Mouse (Mus musculus): Measurements from ENCODE around the gene Mindy3. TPM values are rescaled to one million over a fixed set of nuclear protein-coding genes. Genes with fewer than 3 reads are reported as not detected.
A peak's percentile ranks its signal among the peaks of the same experiment; 100 is the strongest.
"Not testable (repeated sequence)": the region's sequence is repeated elsewhere in the genome, so short reads cannot be mapped to it uniquely, and the experiment has no call there.

Gene Mindy3
- 45.7 and 48.9 TPM in 2 replicates for polyA plus RNA-seq (2014; fragmentation: Nextera tagmentation; extraction: Ambion mirVana)

DNA sequence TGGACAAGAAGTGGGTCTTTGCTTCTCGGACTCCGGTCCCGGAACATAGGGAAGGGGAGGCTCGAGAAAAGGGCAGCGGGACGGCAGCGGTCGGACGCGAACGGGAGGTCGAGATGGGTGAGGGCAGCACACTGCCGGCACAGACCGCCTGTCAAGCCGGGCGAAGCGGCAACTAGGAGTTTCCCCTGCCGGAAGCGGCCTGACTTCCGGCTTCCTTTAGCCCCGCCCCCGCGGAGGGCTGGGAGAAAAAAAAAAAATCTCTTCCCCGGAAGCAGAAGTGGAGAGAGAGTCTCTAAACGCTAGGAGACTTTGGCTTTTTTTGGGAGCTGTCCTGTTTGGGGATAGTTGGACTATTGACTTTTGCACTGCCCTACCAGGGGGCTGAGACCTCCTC is at the start of gene Mindy3:
TSS of gene Mindy3 (minus strand) at position 209 of the 394 bp plus-strand sequence.
- Histone ChIP-seq H3K9ac (ENCODE audit: low read length) (peak within 1 kb of the TSS; percentile 82), H3K27me3 (ENCODE audit: control insufficient read depth, insufficient read depth, low read length) (no peaks in the 10 kb centered on the region), H3K4me3 (ENCODE audit: low read depth, low read length) (peak within 1 kb of the TSS; percentile 86), H3K36me3 (ENCODE audit: control insufficient read depth, insufficient read depth, low read length) (no peaks in the 10 kb centered on the region), H3K4me2 (ENCODE audit: low read depth) (peak within 1 kb of the TSS; percentile 81), H3K9me3 (ENCODE audit: control insufficient read depth, low read length) (no peaks in the 10 kb centered on the region), H3K4me1 (ENCODE audit: control insufficient read depth, insufficient read depth, low read length) (peaks cover 3% of the 10 kb centered on the region; the same call in 1 of the 2 replicates), H3K27ac (ENCODE audit: low read depth, low read length) (0 out of 2 replicates have a peak within 1 kb of the TSS, but pooled peaks have one; percentile 34)
- WGBS = 0% methylated on average over 25 of the region's 25 CpGs
- ATAC-seq (ENCODE audit: insufficient read depth, low FRiP score, low TSS enrichment) (peak; percentile 92), DNase-seq (ENCODE audit: low spot score) (peak; percentile 90)

DNA sequence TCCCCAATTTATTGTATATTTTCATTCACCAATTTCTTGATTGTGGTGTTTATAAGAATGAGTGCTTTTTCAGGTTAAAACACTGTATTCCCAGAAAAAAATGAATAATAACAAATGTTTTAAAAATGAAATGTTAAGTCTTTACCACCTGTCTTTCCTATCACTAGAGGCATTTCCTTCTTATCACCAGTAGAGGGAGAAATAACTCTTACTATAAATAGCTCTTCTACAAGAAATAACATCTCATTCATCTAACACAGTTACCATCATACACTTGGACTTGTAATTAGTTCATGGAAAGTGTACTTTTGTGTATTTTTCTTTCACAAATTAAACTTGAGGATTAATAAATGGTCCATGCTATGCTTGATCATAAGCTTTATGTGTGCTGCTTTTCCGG is 40.5 kb upstream of the Mindy3 start:
- no peaks in the 10 kb centered on the region for H3K27me3 ChIP-seq (ENCODE audit: control insufficient read depth, insufficient read depth, low read length)
- H3K4me3 ChIP-seq (ENCODE audit: low read depth, low read length) = no peak overlapping the region
- H3K9ac ChIP-seq (ENCODE audit: low read length) = no peak overlapping the region
- H3K9me3 ChIP-seq (ENCODE audit: control insufficient read depth, low read length) = no peaks in the 10 kb centered on the region
- H3K27ac ChIP-seq (ENCODE audit: low read depth, low read length) = no peak overlapping the region
- H3K4me2 ChIP-seq (ENCODE audit: low read depth) = no peak overlapping the region
- DNase-seq (ENCODE audit: low spot score) (no peak), ATAC-seq (ENCODE audit: insufficient read depth, low FRiP score, low TSS enrichment) (no peak)
- WGBS = 90% methylated on average over 1 of the region's 1 CpGs
- no peaks in the 10 kb centered on the region for H3K36me3 ChIP-seq (ENCODE audit: control insufficient read depth, insufficient read depth, low read length)
- H3K4me1 ChIP-seq (ENCODE audit: control insufficient read depth, insufficient read depth, low read length) = no peaks in the 10 kb centered on the region

DNA sequence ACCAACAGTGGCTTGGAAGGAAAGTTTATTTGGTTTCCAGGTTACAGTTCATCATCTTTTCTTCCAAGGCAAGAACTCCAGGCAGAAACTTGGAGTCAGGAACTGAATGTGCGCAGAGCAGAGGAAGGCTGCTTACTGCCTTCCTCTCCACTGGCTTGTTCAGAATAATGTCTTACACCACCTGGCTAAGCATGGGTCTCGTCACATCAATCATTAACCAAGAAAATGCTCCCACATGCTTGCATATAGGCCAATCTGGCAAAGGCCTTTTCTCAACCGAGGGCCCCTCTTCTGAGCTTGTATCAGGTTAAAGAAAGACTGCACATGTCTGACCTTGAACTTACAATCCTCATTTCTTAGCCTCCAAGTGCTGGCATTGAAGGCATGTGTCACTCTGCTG is 30.8 kb upstream of the Mindy3 start:
- H3K4me3 ChIP-seq (ENCODE audit: low read depth, low read length) = no peak overlapping the region
- H3K36me3 ChIP-seq (ENCODE audit: control insufficient read depth, insufficient read depth, low read length) = no peaks in the 10 kb centered on the region
- no peak overlapping the region for H3K9ac ChIP-seq (ENCODE audit: low read length)
- ATAC-seq (ENCODE audit: insufficient read depth, low FRiP score, low TSS enrichment) (no peak), DNase-seq (ENCODE audit: low spot score) (no peak)
- no peaks in the 10 kb centered on the region for H3K4me1 ChIP-seq (ENCODE audit: control insufficient read depth, insufficient read depth, low read length)
- no peaks in the 10 kb centered on the region for H3K9me3 ChIP-seq (ENCODE audit: control insufficient read depth, low read length)
- 81% methylated on average over 3 of the region's 3 CpGs for WGBS
- no peak overlapping the region for H3K27ac ChIP-seq (ENCODE audit: low read depth, low read length)
- H3K4me2 ChIP-seq (ENCODE audit: low read depth) = no peak overlapping the region
- no peaks in the 10 kb centered on the region for H3K27me3 ChIP-seq (ENCODE audit: control insufficient read depth, insufficient read depth, low read length)

DNA sequence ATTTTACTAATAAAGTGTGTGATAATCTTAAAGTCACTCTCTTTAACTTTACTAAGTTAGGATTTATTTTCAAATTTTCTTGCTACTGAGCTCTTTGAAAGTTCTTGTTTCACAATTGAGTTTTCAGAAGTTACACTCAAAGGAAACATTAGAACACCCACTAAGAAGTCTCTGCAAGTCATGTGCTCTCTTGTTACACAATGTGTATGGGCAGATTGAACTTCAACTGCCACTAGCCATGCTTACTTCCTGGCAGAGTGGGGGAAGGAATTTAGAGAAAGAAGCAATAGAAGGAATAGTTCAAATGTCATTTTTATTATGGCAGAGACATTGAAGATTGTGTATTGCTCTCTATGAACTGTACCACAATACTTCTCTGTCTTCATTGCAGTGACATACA is 20.9 kb upstream of the Mindy3 start:
- Histone ChIP-seq H3K27me3 (ENCODE audit: control insufficient read depth, insufficient read depth, low read length) (no peaks in the 10 kb centered on the region), H3K9me3 (ENCODE audit: control insufficient read depth, low read length) (no peaks in the 10 kb centered on the region), H3K4me1 (ENCODE audit: control insufficient read depth, insufficient read depth, low read length) (no peaks in the 10 kb centered on the region), H3K4me2 (ENCODE audit: low read depth) (no peak overlapping the region), H3K27ac (ENCODE audit: low read depth, low read length) (no peak overlapping the region), H3K4me3 (ENCODE audit: low read depth, low read length) (no peak overlapping the region), H3K9ac (ENCODE audit: low read length) (no peak overlapping the region), H3K36me3 (ENCODE audit: control insufficient read depth, insufficient read depth, low read length) (no peaks in the 10 kb centered on the region)
- no peak for ATAC-seq (ENCODE audit: insufficient read depth, low FRiP score, low TSS enrichment)
- DNase-seq (ENCODE audit: low spot score) = no peak

DNA sequence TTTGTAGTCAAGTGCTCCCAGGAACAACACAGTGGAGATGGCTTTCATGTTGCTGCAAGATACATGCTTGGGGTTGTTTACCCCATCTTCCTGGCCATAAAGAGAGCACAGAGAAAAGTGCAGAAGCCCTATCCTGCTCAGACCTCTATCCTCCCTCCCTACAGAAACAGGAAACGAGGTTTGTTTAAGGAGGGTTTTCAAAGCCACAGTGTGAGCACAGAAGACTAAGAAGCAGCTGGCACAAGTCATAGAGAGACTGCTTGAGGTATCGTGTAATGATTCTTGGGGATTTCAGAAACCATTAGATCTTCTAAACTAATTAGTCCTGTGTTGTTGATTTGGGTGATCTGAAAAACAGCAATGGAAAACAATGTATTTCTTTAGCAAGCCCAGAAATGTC is 20.3 kb upstream of the Mindy3 start:
- H3K4me3 ChIP-seq (ENCODE audit: low read depth, low read length) = no peak overlapping the region
- H3K9me3 ChIP-seq (ENCODE audit: control insufficient read depth, low read length) = no peaks in the 10 kb centered on the region
- no peaks in the 10 kb centered on the region for H3K4me1 ChIP-seq (ENCODE audit: control insufficient read depth, insufficient read depth, low read length)
- H3K27me3 ChIP-seq (ENCODE audit: control insufficient read depth, insufficient read depth, low read length) = no peaks in the 10 kb centered on the region
- no peak overlapping the region for H3K27ac ChIP-seq (ENCODE audit: low read depth, low read length)
- DNase-seq (ENCODE audit: low spot score) = no peak
- WGBS = 58% methylated on average over 2 of the region's 2 CpGs
- no peak for ATAC-seq (ENCODE audit: insufficient read depth, low FRiP score, low TSS enrichment)
- H3K36me3 ChIP-seq (ENCODE audit: control insufficient read depth, insufficient read depth, low read length) = no peaks in the 10 kb centered on the region
- no peak overlapping the region for H3K4me2 ChIP-seq (ENCODE audit: low read depth)
- H3K9ac ChIP-seq (ENCODE audit: low read length) = no peak overlapping the region

DNA sequence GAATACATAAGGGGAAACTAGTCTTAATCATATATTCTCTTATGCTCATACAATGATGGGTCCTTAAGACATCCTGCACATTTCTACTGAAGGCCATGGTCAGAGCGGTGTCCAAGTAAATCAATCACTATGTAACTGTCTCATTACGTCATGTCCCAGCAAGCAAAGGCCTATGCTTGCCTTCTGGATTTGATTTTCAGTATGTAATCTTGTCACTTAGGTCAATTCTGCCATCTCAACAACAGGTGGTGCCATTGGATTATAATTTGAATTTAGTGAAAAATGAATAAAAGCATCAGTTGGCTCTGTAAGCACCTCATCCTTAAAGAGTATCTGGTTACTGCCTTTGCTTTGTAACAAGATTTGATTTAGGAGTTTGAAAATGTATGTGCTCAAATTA is 18.9 kb upstream of the Mindy3 start:
- Histone ChIP-seq H3K4me3 (ENCODE audit: low read depth, low read length) (no peak overlapping the region), H3K9ac (ENCODE audit: low read length) (no peak overlapping the region), H3K4me2 (ENCODE audit: low read depth) (no peak overlapping the region), H3K36me3 (ENCODE audit: control insufficient read depth, insufficient read depth, low read length) (no peaks in the 10 kb centered on the region), H3K9me3 (ENCODE audit: control insufficient read depth, low read length) (no peaks in the 10 kb centered on the region), H3K27me3 (ENCODE audit: control insufficient read depth, insufficient read depth, low read length) (no peaks in the 10 kb centered on the region), H3K27ac (ENCODE audit: low read depth, low read length) (no peak overlapping the region), H3K4me1 (ENCODE audit: control insufficient read depth, insufficient read depth, low read length) (no peaks in the 10 kb centered on the region)
- no peak for DNase-seq (ENCODE audit: low spot score)
- WGBS = 93% methylated on average over 2 of the region's 2 CpGs
- ATAC-seq (ENCODE audit: insufficient read depth, low FRiP score, low TSS enrichment) = no peak

DNA sequence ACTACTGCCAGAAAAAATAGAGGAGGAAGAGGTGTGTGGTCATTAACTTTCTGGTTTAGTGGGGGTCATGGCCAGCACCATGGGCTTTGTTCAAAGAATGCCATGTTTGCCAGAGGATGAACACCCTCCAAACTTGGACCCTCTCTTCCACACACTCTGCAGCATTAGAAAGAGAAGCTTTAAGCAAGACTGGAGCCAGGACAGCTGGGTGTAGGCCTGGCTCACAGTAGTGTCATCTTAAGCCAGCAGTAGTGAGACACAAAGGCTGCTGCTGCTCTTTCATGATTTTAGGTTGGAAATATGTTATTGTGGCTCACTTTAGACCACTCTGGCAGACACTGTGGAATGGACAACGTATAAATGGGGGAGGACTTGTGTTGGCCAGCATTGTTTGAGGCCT is 12.8 kb upstream of the Mindy3 start:
- Histone ChIP-seq H3K27me3 (ENCODE audit: control insufficient read depth, insufficient read depth, low read length) (no peaks in the 10 kb centered on the region), H3K9me3 (ENCODE audit: control insufficient read depth, low read length) (no peaks in the 10 kb centered on the region), H3K4me3 (ENCODE audit: low read depth, low read length) (no peak overlapping the region), H3K4me1 (ENCODE audit: control insufficient read depth, insufficient read depth, low read length) (no peaks in the 10 kb centered on the region), H3K4me2 (ENCODE audit: low read depth) (no peak overlapping the region), H3K27ac (ENCODE audit: low read depth, low read length) (no peak overlapping the region), H3K36me3 (ENCODE audit: control insufficient read depth, insufficient read depth, low read length) (no peaks in the 10 kb centered on the region), H3K9ac (ENCODE audit: low read length) (no peak overlapping the region)
- 84% methylated on average over 1 of the region's 1 CpGs for WGBS
- ATAC-seq (ENCODE audit: insufficient read depth, low FRiP score, low TSS enrichment) (no peak), DNase-seq (ENCODE audit: low spot score) (no peak)

DNA sequence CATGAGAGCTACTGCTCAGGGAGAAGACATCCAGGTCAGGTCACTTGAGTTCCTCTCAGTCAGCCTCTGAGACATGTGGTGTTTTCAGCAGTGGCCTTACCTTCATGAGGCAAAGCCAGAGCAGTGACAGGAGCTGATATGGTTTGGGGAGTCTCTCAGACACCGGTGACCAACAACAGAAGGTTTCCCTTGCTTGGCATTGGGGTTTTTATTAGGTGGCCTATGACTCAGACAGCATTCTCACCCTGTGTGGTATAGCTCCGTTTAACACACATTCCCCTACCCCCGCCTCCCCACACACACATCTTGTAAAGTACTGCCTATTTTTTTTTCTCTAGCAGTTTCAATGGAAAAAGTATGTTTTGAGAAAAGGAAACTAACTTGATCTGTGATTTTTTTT is 5.1 kb upstream of the Mindy3 start:
- no peaks in the 10 kb centered on the region for H3K9me3 ChIP-seq (ENCODE audit: control insufficient read depth, low read length)
- DNase-seq (ENCODE audit: low spot score) (no peak), ATAC-seq (ENCODE audit: insufficient read depth, low FRiP score, low TSS enrichment) (no peak)
- no peaks in the 10 kb centered on the region for H3K36me3 ChIP-seq (ENCODE audit: control insufficient read depth, insufficient read depth, low read length)
- no peaks in the 10 kb centered on the region for H3K4me1 ChIP-seq (ENCODE audit: control insufficient read depth, insufficient read depth, low read length)
- no peak overlapping the region for H3K27ac ChIP-seq (ENCODE audit: low read depth, low read length)
- H3K9ac ChIP-seq (ENCODE audit: low read length) = no peak overlapping the region
- no peaks in the 10 kb centered on the region for H3K27me3 ChIP-seq (ENCODE audit: control insufficient read depth, insufficient read depth, low read length)
- no peak overlapping the region for H3K4me3 ChIP-seq (ENCODE audit: low read depth, low read length)
- H3K4me2 ChIP-seq (ENCODE audit: low read depth) = no peak overlapping the region
- WGBS = 76% methylated on average over 3 of the region's 3 CpGs

DNA sequence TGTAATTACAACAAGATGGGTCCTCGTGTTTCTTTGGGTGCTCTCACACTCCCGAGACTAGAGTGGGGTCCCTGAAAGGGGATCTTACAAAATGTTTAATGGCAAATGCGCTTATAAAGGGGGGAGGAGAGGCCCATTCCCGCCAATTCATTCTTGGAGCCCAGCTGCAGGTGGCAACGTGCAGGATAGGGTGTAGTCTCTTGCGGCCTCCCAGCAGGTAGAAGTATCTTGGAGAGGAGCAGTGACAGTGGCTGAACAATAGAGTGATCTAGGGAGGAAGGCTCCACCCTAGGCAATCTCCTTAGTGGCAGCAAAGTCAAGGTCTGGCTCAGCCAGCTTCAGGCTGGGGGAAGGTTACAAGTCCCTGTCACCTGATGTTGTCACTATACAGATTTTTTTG is 4.2 kb upstream of the Mindy3 start:
- WGBS = 58% methylated on average over 6 of the region's 6 CpGs
- H3K36me3 ChIP-seq (ENCODE audit: control insufficient read depth, insufficient read depth, low read length) = not testable (repeated sequence)

More for the DNA sequence above, 4.2 kb upstream of the Mindy3 start:
- not testable (repeated sequence) for H3K9ac ChIP-seq (ENCODE audit: low read length); H3K27ac ChIP-seq (ENCODE audit: low read depth, low read length); H3K9me3 ChIP-seq (ENCODE audit: control insufficient read depth, low read length); DNase-seq (ENCODE audit: low spot score); H3K4me2 ChIP-seq (ENCODE audit: low read depth); ATAC-seq (ENCODE audit: insufficient read depth, low FRiP score, low TSS enrichment); H3K4me3 ChIP-seq (ENCODE audit: low read depth, low read length); H3K4me1 ChIP-seq (ENCODE audit: control insufficient read depth, insufficient read depth, low read length); H3K27me3 ChIP-seq (ENCODE audit: control insufficient read depth, insufficient read depth, low read length)
